Mouse (Mus musculus) midbrain, embryonic 12.5 days (tissue): ENCODE measurements around the gene Lef1. TPM values are rescaled to one million over a fixed set of nuclear protein-coding genes. Genes with fewer than 3 reads are reported as not detected.

Experiments
- ATAC-seq: fragments of 200-750 bp; cut with Nextera tagmentation; 2 replicates; pipeline ENCODE4 v1.8.0; 2017; ENCODE audit warnings: low read depth, moderate TSS enrichment, moderate library complexity; ENCODE audit not compliant: low FRiP score
- H3K27ac ChIP-seq: fragments of 300-500 bp; sonication (generic); replicated peaks from 2 replicates; pipeline ENCODE4 v1.5.1; 2016; ENCODE audit warnings: mild to moderate bottlenecking
- H3K27me3 ChIP-seq: fragments of 300-500 bp; sonication (generic); 2 replicates; pipeline ENCODE4 v1.6.1; 2016; ENCODE audit warnings: mild to moderate bottlenecking
- H3K36me3 ChIP-seq: fragments of 300-500 bp; sonication (generic); 2 replicates; pipeline ENCODE4 v1.6.1; 2016
- H3K4me1 ChIP-seq: fragments of 300-500 bp; sonication (generic); 2 replicates; pipeline ENCODE4 v1.6.1; 2016
- H3K4me2 ChIP-seq: fragments of 300-500 bp; sonication (generic); replicated peaks from 2 replicates; pipeline ENCODE4 v1.6.1; 2016; ENCODE audit warnings: mild to moderate bottlenecking, moderate library complexity
- H3K4me3 ChIP-seq: fragments of 300-500 bp; sonication (generic); 2 replicates; pipeline ENCODE4 v1.5.1; 2016; ENCODE audit warnings: mild to moderate bottlenecking
- H3K9ac ChIP-seq: fragments of 300-500 bp; sonication (generic); replicated peaks from 2 replicates; pipeline ENCODE4 v1.6.1; 2016; ENCODE audit warnings: mild to moderate bottlenecking, moderate library complexity
- H3K9me3 ChIP-seq: fragments of 300-500 bp; sonication (generic); 2 replicates; pipeline ENCODE4 v1.6.1; 2016; ENCODE audit warnings: mild to moderate bottlenecking
- WGBS: fragments of 180-500 bp; shearing (Covaris S2); methylation state at CpG from one replicate; pipeline ENCODE4 v1.1.7; 2016; 5-methylcytosine and 5-hydroxymethylcytosine counted together
- polyA plus RNA-seq: library from polyadenylated mRNA; unstranded; fragments of >200 nt; fragmentation: Nextera tagmentation; extraction: Ambion mirVana; gene quantifications from 2 replicates; pipeline ENCODE4 v1.2.1, GENCODE M21; 2016

The Lef1 gene
- 97.0 and 103 TPM in 2 replicates for polyA plus RNA-seq

DNA sequence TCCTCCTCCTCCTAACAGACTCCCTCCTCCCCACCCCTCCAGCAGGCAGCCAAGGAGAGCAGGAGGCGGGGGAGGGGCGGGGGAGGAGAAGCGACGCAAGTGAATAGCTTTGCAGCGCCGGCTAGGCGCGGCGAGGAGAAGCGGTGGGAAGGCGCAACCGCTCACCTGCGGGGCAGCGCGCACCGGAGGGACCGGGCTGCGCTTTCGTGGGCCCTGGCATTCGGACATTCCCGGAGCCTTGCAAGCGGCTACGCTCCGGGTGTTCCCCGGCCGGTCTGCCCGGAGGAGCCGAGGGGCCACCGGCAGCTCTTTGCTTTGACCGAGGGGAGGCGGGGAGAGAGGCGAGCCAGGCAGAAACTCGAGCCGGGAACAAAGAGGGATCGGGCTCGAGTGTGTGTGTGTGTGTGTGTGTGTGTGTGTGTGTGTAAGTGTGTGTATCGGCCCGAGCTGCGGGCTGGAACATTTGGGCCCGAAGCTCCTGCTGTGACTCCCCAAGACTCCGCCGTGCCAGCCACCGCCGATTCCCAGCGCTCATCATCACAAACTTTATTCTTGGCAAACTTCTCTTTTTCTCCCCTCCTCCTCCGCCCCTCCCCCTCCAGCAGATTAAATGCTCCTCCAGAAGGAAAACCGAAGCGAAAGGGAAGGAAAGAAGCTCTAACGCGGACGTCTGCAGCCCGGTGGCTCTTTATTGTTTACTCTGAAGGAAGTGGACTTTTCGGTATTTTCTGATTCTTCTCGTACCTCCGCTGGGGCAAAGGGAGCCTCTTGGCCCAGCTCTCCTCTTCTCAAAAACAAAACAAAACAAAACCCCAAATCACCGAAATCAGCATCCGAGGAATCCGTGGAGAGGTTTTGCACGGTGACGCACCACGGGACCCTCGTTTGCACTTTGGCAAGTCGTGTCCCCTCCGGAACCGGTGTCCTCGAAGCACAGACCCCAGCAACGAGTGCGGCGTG, at the start of gene Lef1:
Gene Lef1, plus strand, starts transcription at position 281 of the 960 bp plus-strand sequence.
- Histone ChIP-seq H3K36me3 (peaks cover 6% of the 10 kb centered on the region), H3K9ac (peak within 1 kb of the TSS; percentile 92), H3K4me3 (peak within 1 kb of the TSS; percentile 86), H3K27me3 (peaks cover 35% of the 10 kb centered on the region), H3K4me1 (peaks cover 46% of the 10 kb centered on the region), H3K4me2 (peak within 1 kb of the TSS; percentile 71), H3K27ac (peak within 1 kb of the TSS; percentile 87), H3K9me3 (no peaks in the 10 kb centered on the region)
- WGBS: 0% methylated on average over 55 of the region's 69 CpGs
- ATAC-seq: peak; percentile 64

GRCm38 (mm10) chr3:131065001-131065400, 45.3 kb upstream of the Lef1 start:
- H3K36me3 ChIP-seq: no peaks in the 10 kb centered on the region
- no peak overlapping the region for H3K9ac ChIP-seq
- peaks cover 16% of the 10 kb centered on the region for H3K27me3 ChIP-seq
- no peak overlapping the region for H3K4me2 ChIP-seq
- no peak overlapping the region for H3K27ac ChIP-seq
- no peak for ATAC-seq
- H3K9me3 ChIP-seq: no peaks in the 10 kb centered on the region
- peaks cover 1% of the 10 kb centered on the region; the same call in 1 of the 2 replicates for H3K4me1 ChIP-seq
- no peak overlapping the region for H3K4me3 ChIP-seq
- 73% methylated on average over 9 of the region's 9 CpGs for WGBS

GRCm38 (mm10) chr3:131066171-131066570, 44.1 kb upstream of the Lef1 start:
- Histone ChIP-seq H3K4me1 (peaks cover 6% of the 10 kb centered on the region; the same call in 1 of the 2 replicates), H3K27me3 (peaks cover 16% of the 10 kb centered on the region), H3K9ac (no peak overlapping the region), H3K4me3 (no peak overlapping the region), H3K36me3 (no peaks in the 10 kb centered on the region), H3K4me2 (no peak overlapping the region), H3K27ac (no peak overlapping the region), H3K9me3 (no peaks in the 10 kb centered on the region)
- 29% methylated on average over 8 of the region's 8 CpGs for WGBS
- no peak for ATAC-seq

GRCm38 (mm10) chr3:131068000-131068399, 42.3 kb upstream of the Lef1 start:
- ATAC-seq: no peak
- Histone ChIP-seq H3K9me3 (no peaks in the 10 kb centered on the region), H3K27ac (no peak overlapping the region), H3K4me3 (no peak overlapping the region), H3K4me2 (no peak overlapping the region), H3K9ac (no peak overlapping the region), H3K27me3 (peaks cover 16% of the 10 kb centered on the region), H3K4me1 (peaks cover 11% of the 10 kb centered on the region), H3K36me3 (no peaks in the 10 kb centered on the region)
- 90% methylated on average over 5 of the region's 5 CpGs for WGBS

GRCm38 (mm10) chr3:131070210-131070609, 40.1 kb upstream of the Lef1 start:
- Histone ChIP-seq H3K9me3 (no peaks in the 10 kb centered on the region), H3K36me3 (no peaks in the 10 kb centered on the region), H3K9ac (no peak overlapping the region), H3K4me2 (no peak overlapping the region), H3K27ac (no peak overlapping the region; the same call in 1 of the 2 replicates), H3K4me3 (no peak overlapping the region), H3K27me3 (peaks cover 16% of the 10 kb centered on the region), H3K4me1 (peaks cover 11% of the 10 kb centered on the region)
- ATAC-seq: no peak
- 17% methylated on average over 7 of the region's 7 CpGs for WGBS

DNA sequence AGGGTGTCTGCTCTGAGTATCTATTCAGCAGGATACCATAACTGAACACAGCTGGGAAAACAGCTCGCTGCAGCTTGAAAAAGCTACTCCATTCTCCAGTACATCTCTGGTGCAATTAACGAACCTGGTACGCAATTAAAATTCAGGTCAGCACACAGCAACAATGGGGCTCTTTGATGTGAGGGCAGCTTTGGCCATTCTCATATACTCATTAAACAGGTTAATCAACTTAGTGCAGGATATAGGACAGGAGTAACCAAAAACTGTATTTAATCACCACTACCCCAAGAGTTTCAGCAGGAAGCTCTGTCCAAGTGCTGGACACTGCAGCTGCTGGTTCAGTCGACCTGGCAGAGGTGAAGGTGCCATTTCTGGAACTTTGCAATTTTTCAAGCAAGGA, 37.6 kb upstream of the Lef1 start:
- no peak overlapping the region for H3K9ac ChIP-seq
- no peak overlapping the region for H3K4me2 ChIP-seq
- H3K9me3 ChIP-seq: no peaks in the 10 kb centered on the region
- H3K4me1 ChIP-seq: peaks cover 11% of the 10 kb centered on the region
- 47% methylated on average over 4 of the region's 4 CpGs for WGBS
- no peak for ATAC-seq
- peaks cover 10% of the 10 kb centered on the region for H3K27me3 ChIP-seq
- no peaks in the 10 kb centered on the region for H3K36me3 ChIP-seq
- no peak overlapping the region for H3K27ac ChIP-seq
- no peak overlapping the region for H3K4me3 ChIP-seq

DNA sequence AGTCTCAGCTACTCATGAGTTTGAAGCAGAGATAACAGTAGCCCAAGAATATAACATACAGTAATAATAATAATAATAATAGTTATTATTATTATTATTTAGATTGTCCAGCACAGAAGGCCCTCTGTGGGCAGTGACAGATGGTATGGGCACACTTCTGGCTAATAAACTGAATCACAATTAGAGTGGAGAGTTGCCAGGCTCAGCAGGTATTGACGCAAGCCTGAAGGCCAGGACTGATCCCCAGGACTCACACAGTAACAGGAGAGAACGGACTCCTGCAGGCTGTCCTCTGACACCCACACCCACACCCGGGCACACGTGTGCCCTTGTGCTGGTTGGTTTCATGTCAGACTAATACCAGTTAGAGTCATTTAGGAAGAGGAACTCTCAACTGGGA, 36.3 kb upstream of the Lef1 start:
- H3K4me2 ChIP-seq: no peak overlapping the region
- H3K36me3 ChIP-seq: no peaks in the 10 kb centered on the region
- H3K4me3 ChIP-seq: no peak overlapping the region
- WGBS: 82% methylated on average over 4 of the region's 4 CpGs
- no peak for ATAC-seq
- no peaks in the 10 kb centered on the region for H3K9me3 ChIP-seq
- H3K27ac ChIP-seq: no peak overlapping the region
- H3K4me1 ChIP-seq: peaks cover 13% of the 10 kb centered on the region
- no peaks in the 10 kb centered on the region; the same call in 1 of the 2 replicates for H3K27me3 ChIP-seq
- H3K9ac ChIP-seq: no peak overlapping the region

GRCm38 (mm10) chr3:131078041-131078621, 32.1 kb upstream of the Lef1 start:
- Histone ChIP-seq H3K27me3 (no peaks in the 10 kb centered on the region; the same call in 1 of the 2 replicates), H3K4me3 (no peak overlapping the region), H3K9me3 (no peaks in the 10 kb centered on the region), H3K27ac (no peak overlapping the region), H3K36me3 (no peaks in the 10 kb centered on the region), H3K4me2 (no peak overlapping the region), H3K9ac (no peak overlapping the region), H3K4me1 (peaks cover 5% of the 10 kb centered on the region; the same call in 1 of the 2 replicates)
- no peak for ATAC-seq
- WGBS: 85% methylated on average over 6 of the region's 6 CpGs

DNA sequence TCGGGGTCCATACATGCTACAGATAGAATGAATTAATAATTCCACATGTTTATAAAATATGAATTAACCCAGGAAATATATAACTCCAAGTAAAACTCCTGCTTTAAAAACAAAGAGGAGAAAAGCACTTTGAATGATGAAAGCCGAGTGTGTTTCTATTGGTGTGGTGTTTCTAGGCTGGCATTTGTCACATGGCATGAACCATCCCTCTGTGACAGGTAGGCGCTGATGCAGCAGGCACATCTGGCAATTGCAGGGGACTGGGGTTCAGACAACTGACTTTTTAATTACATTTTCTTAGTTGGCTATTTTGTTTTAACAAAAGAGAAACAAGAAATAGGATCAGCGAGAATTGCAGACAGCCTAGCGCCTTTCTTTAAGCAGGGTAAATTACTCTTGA, 31.6 kb upstream of the Lef1 start:
- no peak overlapping the region for H3K27ac ChIP-seq
- WGBS: 76% methylated on average over 5 of the region's 5 CpGs
- H3K9ac ChIP-seq: no peak overlapping the region
- no peak for ATAC-seq
- peaks cover 1% of the 10 kb centered on the region; the same call in 1 of the 2 replicates for H3K27me3 ChIP-seq
- H3K9me3 ChIP-seq: no peaks in the 10 kb centered on the region
- H3K4me3 ChIP-seq: no peak overlapping the region
- peaks cover 6% of the 10 kb centered on the region; the same call in 1 of the 2 replicates for H3K4me1 ChIP-seq
- H3K4me2 ChIP-seq: no peak overlapping the region
- H3K36me3 ChIP-seq: no peaks in the 10 kb centered on the region

GRCm38 (mm10) chr3:131083722-131084121, 26.5 kb upstream of the Lef1 start:
- no peak overlapping the region for H3K9ac ChIP-seq
- peaks cover 16% of the 10 kb centered on the region for H3K27me3 ChIP-seq
- no peaks in the 10 kb centered on the region for H3K36me3 ChIP-seq
- ATAC-seq: no peak
- H3K4me3 ChIP-seq: no peak overlapping the region
- H3K4me1 ChIP-seq: peaks cover 21% of the 10 kb centered on the region
- no peaks in the 10 kb centered on the region for H3K9me3 ChIP-seq
- H3K4me2 ChIP-seq: no peak overlapping the region
- no peak overlapping the region for H3K27ac ChIP-seq
- WGBS: 58% methylated on average over 6 of the region's 6 CpGs

DNA sequence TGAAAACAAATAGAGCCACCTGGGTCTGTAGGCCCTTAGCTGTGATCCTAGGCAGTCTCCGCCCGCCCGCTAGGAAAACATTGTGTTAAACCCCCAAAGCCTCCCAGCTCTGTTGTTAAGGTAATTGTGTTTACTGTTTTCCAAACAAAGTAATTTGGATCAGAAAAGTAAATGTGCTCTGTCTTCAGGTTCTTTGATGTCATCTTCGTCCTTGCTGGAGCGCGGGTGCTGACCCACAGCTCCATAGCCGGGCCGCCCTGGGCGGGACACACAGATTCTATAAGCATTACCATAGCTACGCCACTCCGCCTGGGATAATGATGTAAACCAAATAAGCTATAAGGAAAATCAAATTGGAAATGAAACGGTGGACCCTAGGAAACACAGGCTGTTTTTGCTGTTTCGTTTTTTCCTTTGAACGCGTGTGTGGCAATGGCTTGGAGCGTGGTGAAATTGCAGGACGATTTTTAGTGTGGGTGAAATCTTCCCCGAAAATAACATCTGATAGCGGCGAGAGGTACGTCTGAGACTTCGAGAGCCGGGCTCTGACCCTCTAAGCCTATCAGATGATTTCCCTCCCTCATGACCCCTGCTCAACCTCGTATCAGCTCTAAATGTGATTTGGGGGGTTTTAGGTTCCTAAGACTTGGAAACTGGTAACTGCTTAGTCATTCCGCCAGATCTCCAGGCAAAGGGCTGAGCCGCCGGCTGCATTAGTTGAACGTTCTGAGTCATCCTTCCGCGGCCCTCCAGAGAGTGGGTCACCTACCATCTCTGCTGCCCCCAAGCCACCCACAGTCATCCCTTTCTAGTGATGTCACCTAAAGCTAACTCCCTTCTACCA, 25.3 kb upstream of the Lef1 start:
- peak; percentile 67 for ATAC-seq
- Histone ChIP-seq H3K4me3 (peak overlapping the region; percentile 31), H3K9ac (peak overlapping the region; percentile 39; the same call in 1 of the 2 replicates), H3K9me3 (no peaks in the 10 kb centered on the region), H3K27me3 (peaks cover 16% of the 10 kb centered on the region), H3K36me3 (no peaks in the 10 kb centered on the region), H3K4me2 (peak overlapping the region; percentile 63), H3K27ac (no peak overlapping the region), H3K4me1 (peaks cover 16% of the 10 kb centered on the region)
- 2% methylated on average over 30 of the region's 30 CpGs for WGBS
